Mouse (Mus musculus) induced T-regulatory cell, adult 2 months (primary cell): ENCODE results near the gene Ctps2.

Experiments
- DNase-seq: peaks from one replicate; pipeline ENCODE4 v3.0.0-alpha.2; 2012; ENCODE audit warnings: low read depth

Gene Ctps2

GRCm38 (mm10) chrX:162900938-162901337 lies at the start of gene Ctps2:
TSS of gene Ctps2 (plus strand) at chrX:162901238.
- DNase-seq = peak; percentile 14

- no peak for DNase-seq
Measured at GRCm38 (mm10) chrX:162868294-162868965, 32.6 kb upstream of the Ctps2 start.

- DNase-seq = peak; percentile 44
Measured at GRCm38 (mm10) chrX:162871734-162872517, 29.1 kb upstream of the Ctps2 start.

GRCm38 (mm10) chrX:162873761-162874160 lies 27.3 kb upstream of the Ctps2 start:
- no peak for DNase-seq

GRCm38 (mm10) chrX:162878236-162878635 lies 22.8 kb upstream of the Ctps2 start:
- DNase-seq = no peak

GRCm38 (mm10) chrX:162887931-162888511 lies 13.0 kb upstream of the Ctps2 start, which contains the start of gene Syap1:
TSS of gene Syap1 (minus strand) at chrX:162888447.
- DNase-seq = peak; percentile 85

GRCm38 (mm10) chrX:162888575-162889223 lies 12.3 kb upstream of the Ctps2 start:
- peak; percentile 50 for DNase-seq

- DNase-seq = peak; percentile 51
Measured at GRCm38 (mm10) chrX:162901371-162902039, 467 bp downstream of the Ctps2 start.

- peak; percentile 89 for DNase-seq
Measured at GRCm38 (mm10) chrX:162902040-162902734, 1.1 kb downstream of the Ctps2 start.

- no peak for DNase-seq
Measured at GRCm38 (mm10) chrX:162907554-162907953, 6.5 kb downstream of the Ctps2 start.

GRCm38 (mm10) chrX:162913651-162914050 lies 12.6 kb downstream of the Ctps2 start:
- no peak for DNase-seq

- DNase-seq = peak; percentile 68
Measured at GRCm38 (mm10) chrX:162915697-162916096, 14.7 kb downstream of the Ctps2 start.

- DNase-seq = peak; percentile 30
Measured at GRCm38 (mm10) chrX:162921487-162922125, 20.6 kb downstream of the Ctps2 start.

GRCm38 (mm10) chrX:162931467-162931866 lies 30.4 kb downstream of the Ctps2 start:
- no peak for DNase-seq

- DNase-seq = no peak
Measured at GRCm38 (mm10) chrX:162942027-162942426, 41.0 kb downstream of the Ctps2 start.

GRCm38 (mm10) chrX:162949811-162950439 lies 48.9 kb downstream of the Ctps2 start:
- peak; percentile 44 for DNase-seq

GRCm38 (mm10) chrX:162957921-162958320 lies 56.9 kb downstream of the Ctps2 start:
- DNase-seq = no peak

- DNase-seq = no peak
Measured at GRCm38 (mm10) chrX:162963840-162964239, 62.8 kb downstream of the Ctps2 start.

GRCm38 (mm10) chrX:162964383-162964782 lies 63.3 kb downstream of the Ctps2 start, which contains the start of gene S100g:
TSS of gene S100g (minus strand) at chrX:162964599.
- no peak for DNase-seq

- DNase-seq = no peak
Measured at GRCm38 (mm10) chrX:162967456-162967855, 66.4 kb downstream of the Ctps2 start.
